Mouse (Mus musculus) MEL (cell line): ENCODE measurements around the gene Swsap1. TPM values are rescaled to one million over a fixed set of nuclear protein-coding genes. Genes with fewer than 3 reads are reported as not detected.

ENCODE experiments used
- DNase-seq: peaks from one replicate; pipeline ENCODE4 v3.0.0; 2011; ENCODE audit warnings: low read depth, low spot score
- H3K27ac ChIP-seq: 2 replicates; pipeline ENCODE4 v1.5.1; 2012; ENCODE audit warnings: low read depth, mild to moderate bottlenecking, control low read depth, low read length, moderate library complexity; ENCODE audit not compliant: control insufficient read depth
- H3K27me3 ChIP-seq, 2 experiments: fragments of 150-350 bp in 1 of 2; sonication (generic) in 1 of 2; 2 replicates each; pipeline ENCODE4 v1.6.1; 2012; ENCODE audit warnings: low read length in 2 of 2, mild to moderate bottlenecking in 2 of 2, improper control_type of control experiment in 1 of 2, moderate library complexity in 1 of 2; ENCODE audit not compliant: insufficient read depth in 2 of 2, control insufficient read depth in 1 of 2
- H3K36me3 ChIP-seq, 2 experiments: 2 replicates each; pipeline ENCODE4 v1.6.1; 2012 to 2014; ENCODE audit warnings: low read length in 2 of 2, improper control_type of control experiment in 1 of 2, inconsistent platforms in 1 of 2, mild to moderate bottlenecking in 1 of 2; ENCODE audit not compliant: insufficient read depth in 2 of 2, control insufficient read depth in 1 of 2
- H3K4me1 ChIP-seq, 2 experiments: fragments of 150-350 bp in 1 of 2; sonication (generic) in 1 of 2; 2 replicates each; pipeline ENCODE4 v1.6.1; 2012; ENCODE audit warnings: low read length in 2 of 2, improper control_type of control experiment in 1 of 2, mild to moderate bottlenecking in 1 of 2; ENCODE audit not compliant: insufficient read depth in 2 of 2, control insufficient read depth in 1 of 2
- H3K4me3 ChIP-seq, 2 experiments: fragments of 150-350 bp in 1 of 2; sonication (generic) in 1 of 2; 2 replicates each; pipeline ENCODE4 v1.5.1; 2012; ENCODE audit warnings: low read depth in 2 of 2, low read length in 2 of 2, mild to moderate bottlenecking in 2 of 2, moderate library complexity in 2 of 2, control low read depth in 1 of 2, improper control_type of control experiment in 1 of 2; ENCODE audit not compliant: control insufficient read depth in 1 of 2, insufficient read depth in 1 of 2
- H3K79me2 ChIP-seq: 2 replicates; pipeline ENCODE4 v1.6.1; 2012; ENCODE audit warnings: mild to moderate bottlenecking, low read length, moderate library complexity; ENCODE audit not compliant: control insufficient read depth, poor library complexity, insufficient read depth
- H3K9ac ChIP-seq: 2 replicates; pipeline ENCODE4 v1.6.1; 2012; ENCODE audit warnings: low read depth, mild to moderate bottlenecking, control low read depth, low read length, moderate library complexity; ENCODE audit not compliant: control insufficient read depth, poor library complexity, severe bottlenecking
- H3K9me3 ChIP-seq: fragments of 150-350 bp; sonication (generic); replicated peaks from 2 replicates; pipeline ENCODE4 v1.6.1; 2012; ENCODE audit warnings: mild to moderate bottlenecking, low read length, improper control_type of control experiment, moderate library complexity; ENCODE audit not compliant: insufficient read depth
- BHLHE40 ChIP-seq: IDR thresholded peaks from 2 replicates; pipeline ENCODE4 v1.6.1; 2012; ENCODE audit warnings: low read depth, mild to moderate bottlenecking, inconsistent platforms, low read length, improper control_type of control experiment, borderline replicate concordance
- CTCF ChIP-seq, 3 experiments: IDR thresholded peaks in 2 of 3; conservative IDR thresholded peaks in 1 of 3; 2 replicates each; pipeline ENCODE4 v1.5.1; 2011 to 2012; ENCODE audit warnings: low read length in 3 of 3, low read depth in 2 of 3, mild to moderate bottlenecking in 2 of 3, improper control_type of control experiment in 1 of 3, inconsistent platforms in 1 of 3, mixed read lengths in 1 of 3, moderate library complexity in 1 of 3; ENCODE audit not compliant: control insufficient read depth in 1 of 3, insufficient read depth in 1 of 3, poor library complexity in 1 of 3, severe bottlenecking in 1 of 3
- E2F4 ChIP-seq: IDR thresholded peaks from 2 replicates; pipeline ENCODE4 v1.6.1; 2011; ENCODE audit warnings: low read depth, low read length, improper control_type of control experiment, borderline replicate concordance
- ETS1 ChIP-seq: IDR thresholded peaks from 2 replicates; pipeline ENCODE4 v1.6.1; 2012; ENCODE audit warnings: low read depth, mild to moderate bottlenecking, inconsistent platforms, low read length, improper control_type of control experiment, moderate library complexity
- GATA1 ChIP-seq: IDR thresholded peaks from 2 replicates; pipeline ENCODE4 v1.6.1; 2011; ENCODE audit warnings: low read depth, low read length, improper control_type of control experiment
- KAT2A ChIP-seq: conservative IDR thresholded peaks from 2 replicates; pipeline ENCODE4 v1.6.1; 2012; ENCODE audit warnings: low read depth, low read length, improper control_type of control experiment, inconsistent platforms
- MAZ ChIP-seq: IDR thresholded peaks from 2 replicates; pipeline ENCODE4 v1.6.1; 2012; ENCODE audit warnings: low read depth, mild to moderate bottlenecking, inconsistent platforms, low read length, improper control_type of control experiment
- MYC ChIP-seq: IDR thresholded peaks from 2 replicates; pipeline ENCODE4 v1.6.1; 2011; ENCODE audit warnings: low read depth, mild to moderate bottlenecking, low read length, improper control_type of control experiment, moderate library complexity
- POLR2A ChIP-seq, 2 experiments: IDR thresholded peaks; 2 replicates each; pipeline ENCODE4 v1.6.1; 2011 to 2012; ENCODE audit warnings: low read length in 2 of 2, mild to moderate bottlenecking in 2 of 2, control low read depth in 1 of 2, improper control_type of control experiment in 1 of 2, low read depth in 1 of 2, moderate library complexity in 1 of 2; ENCODE audit not compliant: control insufficient read depth in 1 of 2, insufficient read depth in 1 of 2, poor library complexity in 1 of 2
- RAD21 ChIP-seq: IDR thresholded peaks from 2 replicates; pipeline ENCODE4 v1.6.1; 2011; ENCODE audit warnings: mild to moderate bottlenecking, low read depth, low read length, improper control_type of control experiment
- SIN3A ChIP-seq: IDR thresholded peaks from 2 replicates; pipeline ENCODE4 v1.6.1; 2012; ENCODE audit warnings: low read length, improper control_type of control experiment, inconsistent platforms
- TAL1 ChIP-seq: IDR thresholded peaks from 2 replicates; pipeline ENCODE4 v1.6.1; 2012; ENCODE audit warnings: mild to moderate bottlenecking, inconsistent platforms, low read length, moderate library complexity, mixed read lengths
- TBP ChIP-seq: IDR thresholded peaks from 2 replicates; pipeline ENCODE4 v1.8.0; 2011; ENCODE audit warnings: low read depth, low read length, improper control_type of control experiment
- TCF12 ChIP-seq: IDR thresholded peaks from 2 replicates; pipeline ENCODE4 v1.6.1; 2014; ENCODE audit warnings: low read depth, mild to moderate bottlenecking, inconsistent platforms, low read length, improper control_type of control experiment, moderate library complexity
- UBTF ChIP-seq: IDR thresholded peaks from 2 replicates; pipeline ENCODE4 v1.6.1; 2012; ENCODE audit warnings: low read depth, mild to moderate bottlenecking, inconsistent platforms, low read length, improper control_type of control experiment, moderate library complexity, borderline replicate concordance; ENCODE audit not compliant: insufficient read depth
- USF1 ChIP-seq: IDR thresholded peaks from 2 replicates; pipeline ENCODE4 v1.6.1; 2014; ENCODE audit warnings: low read depth, mild to moderate bottlenecking, inconsistent platforms, low read length, improper control_type of control experiment, moderate library complexity
- USF2 ChIP-seq, 2 experiments: IDR thresholded peaks; 2 replicates each; pipeline ENCODE4 v1.6.1; 2011 to 2012; ENCODE audit warnings: improper control_type of control experiment in 2 of 2, low read length in 2 of 2, borderline replicate concordance in 1 of 2, inconsistent platforms in 1 of 2, low read depth in 1 of 2, mild to moderate bottlenecking in 1 of 2; ENCODE audit not compliant: insufficient read depth in 1 of 2
- ZC3H11A ChIP-seq: IDR thresholded peaks from 2 replicates; pipeline ENCODE4 v1.6.1; 2012; ENCODE audit warnings: low read depth, mild to moderate bottlenecking, inconsistent platforms, low read length, improper control_type of control experiment
- polyA plus RNA-seq, 2 experiments: library from polyadenylated mRNA; stranded (reverse) in 1 of 2; unstranded in 1 of 2; fragments of >175 nt in 1 of 2; fragments of >200 nt in 1 of 2; gene quantifications; 2 replicates each; pipeline versions ENCODE4 v1.2.1 to v1.2.4; 2012; ENCODE audit warnings: low replicate concordance in 2 of 2, low read depth in 1 of 2; ENCODE audit not compliant: insufficient read length in 2 of 2, insufficient read depth in 1 of 2, missing spikeins in 1 of 2
- total RNA-seq: library from RNA; depleted of rRNA; stranded (reverse); fragments of 300-350 nt; gene quantifications from 2 replicates; pipeline ENCODE4 v1.2.3, GENCODE M21; 2012

The Swsap1 gene
- total and polyA plus RNA-seq, 3 experiments: 17.2 to 19.3 TPM; not detected in 1

DNA sequence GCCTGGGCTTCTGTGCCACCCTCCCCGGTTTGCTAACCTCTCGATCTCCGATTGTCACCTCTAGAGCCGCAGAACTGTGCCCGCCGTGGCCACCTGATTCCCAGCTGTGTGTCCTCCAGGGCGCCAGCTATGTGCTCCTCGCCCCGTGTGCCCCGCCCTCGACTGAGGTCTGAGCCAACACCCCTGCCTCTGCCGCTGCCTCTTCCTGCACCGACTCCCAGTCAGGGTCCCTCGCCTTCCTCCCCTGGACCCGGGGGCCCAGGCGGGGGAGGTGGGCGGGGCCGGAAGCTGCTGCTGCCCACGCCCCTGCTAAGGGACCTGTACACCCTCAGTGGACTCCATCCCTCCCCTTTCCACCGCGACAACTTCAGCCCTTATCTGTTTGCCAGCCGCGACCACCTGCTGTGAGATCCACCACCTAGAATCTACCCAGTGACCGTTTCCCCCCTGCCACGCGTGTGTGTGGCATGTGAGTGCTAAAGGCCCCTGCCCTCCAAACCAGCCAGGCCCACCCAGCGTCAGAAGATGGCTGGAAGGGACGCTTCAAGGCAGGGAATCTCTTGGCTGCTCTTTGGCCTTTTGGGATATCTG is 7.9 kb upstream of the Swsap1 start:
- Histone ChIP-seq H3K9ac (peak overlapping the region; percentile 48), H3K27me3 (no peaks in the 10 kb centered on the region), H3K36me3 (peaks cover 0 to 6% of the 10 kb centered on the region in 2 experiments; a peak in 2 of 4 replicates), H3K79me2 (no peaks in the 10 kb centered on the region), H3K9me3 (no peaks in the 10 kb centered on the region)
- DNase-seq: peak; percentile 93
- no peak for TF ChIP-seq RAD21
- no peak for TF ChIP-seq SIN3A
- 0 out of 6 replicates have a peak, but pooled peaks of 1 of the 3 experiments have one; percentile 1 for TF ChIP-seq CTCF (IDR thresholded peaks at IDR 0.05 in 2 of 3, conservative IDR thresholded peaks at IDR 0.05 in 1 of 3; ENCODE audit: control insufficient read depth in 1 of 3, insufficient read depth in 1 of 3, low read depth in 2 of 3, low read length in 3 of 3, poor library complexity in 1 of 3, severe bottlenecking in 1 of 3)
- TF ChIP-seq TBP: 0 out of 2 replicates have a peak, but pooled peaks have one; percentile 8
- TF ChIP-seq POLR2A (IDR thresholded peaks at IDR 0.05; ENCODE audit: control insufficient read depth in 1 of 2, insufficient read depth in 1 of 2, low read depth in 1 of 2, low read length in 2 of 2, poor library complexity in 1 of 2): peak; percentile 49 to 53; a peak in 2 of 4 replicates
- TF ChIP-seq GATA1: peak; percentile 54; the same call in 1 of the 2 replicates
- no peak for TF ChIP-seq USF2 (IDR thresholded peaks at IDR 0.05; ENCODE audit: borderline replicate concordance in 1 of 2, insufficient read depth in 1 of 2, low read depth in 1 of 2, low read length in 2 of 2)
- peak; percentile 41; the same call in 1 of the 2 replicates for TF ChIP-seq UBTF
- no peak for TF ChIP-seq USF1
- peak; percentile 60 for TF ChIP-seq TAL1
- TF ChIP-seq MYC: no peak
- TF ChIP-seq, all 39 proteins: peak for 6
- H3K27ac ChIP-seq: 0 out of 2 replicates have a peak overlapping the region, but pooled peaks have one; percentile 1
- H3K4me3 ChIP-seq: peak overlapping the region; percentile 40 to 41
- H3K4me1 ChIP-seq: peaks cover 0 to 13% of the 10 kb centered on the region in 2 experiments; a peak in 2 of 4 replicates

DNA sequence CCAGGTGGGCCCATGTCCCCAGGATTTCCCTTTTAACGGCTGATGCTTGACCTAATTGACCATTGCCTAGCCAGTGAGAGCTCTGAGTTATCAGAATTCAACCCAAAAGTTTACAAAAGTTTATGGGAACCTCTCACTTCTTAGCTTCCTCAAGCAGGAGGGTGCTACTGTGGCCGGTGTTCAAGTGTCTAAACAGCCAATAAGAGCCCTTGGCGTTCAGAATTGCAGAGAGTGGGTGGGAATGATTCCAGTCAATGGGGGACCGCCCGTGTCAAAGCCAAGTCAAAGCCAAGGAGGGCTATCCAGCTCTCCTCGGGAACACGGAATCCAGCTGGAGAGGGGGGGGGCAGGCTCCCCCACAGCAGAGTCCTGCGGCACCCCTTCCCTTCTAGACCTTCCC is 7.4 kb upstream of the Swsap1 start:
- peak; percentile 64 for DNase-seq
- no peak overlapping the region for H3K27ac ChIP-seq
- no peaks in the 10 kb centered on the region for H3K27me3 ChIP-seq
- peaks cover 0 to 13% of the 10 kb centered on the region in 2 experiments; a peak in 2 of 4 replicates for H3K4me1 ChIP-seq
- no peaks in the 10 kb centered on the region for H3K9me3 ChIP-seq
- H3K36me3 ChIP-seq: peaks cover 0 to 6% of the 10 kb centered on the region in 2 experiments; a peak in 2 of 4 replicates
- TF ChIP-seq TCF12 (no peak), BHLHE40 (no peak), E2F4 (no peak), ETS1 (no peak), ZC3H11A (no peak), TBP (no peak), SIN3A (no peak), MAZ (no peak), KAT2A (no peak), RAD21 (no peak)
- no peak overlapping the region for H3K4me3 ChIP-seq
- no peaks in the 10 kb centered on the region for H3K79me2 ChIP-seq
- H3K9ac ChIP-seq: no peak overlapping the region
